Mouse (Mus musculus) midbrain, embryonic 11.5 days (tissue): Measurements from ENCODE around the gene Add1. TPM values are rescaled to one million over a fixed set of nuclear protein-coding genes. Genes with fewer than 3 reads are reported as not detected.
A peak's percentile ranks its signal among the peaks of the same experiment; 100 is the strongest.

Experiments used
- ATAC-seq: fragments of 200-750 bp; cut with Nextera tagmentation; 2 replicates; pipeline ENCODE4 v1.8.0; 2017; ENCODE audit warnings: moderate TSS enrichment, moderate library complexity; ENCODE audit not compliant: low FRiP score
- DNase-seq: peaks from one replicate; pipeline ENCODE4 v3.0.0; 2015; ENCODE audit warnings: low spot score; ENCODE audit errors: missing footprints
- H3K27ac ChIP-seq: fragments of 300-500 bp; sonication (generic); 2 replicates; pipeline ENCODE4 v1.5.1; 2014; ENCODE audit warnings: low read depth, low read length
- H3K27me3 ChIP-seq: fragments of 300-500 bp; sonication (generic); 2 replicates; pipeline ENCODE4 v1.6.1; 2014; ENCODE audit warnings: mild to moderate bottlenecking, low read length, moderate library complexity, mixed read lengths; ENCODE audit not compliant: control insufficient read depth, insufficient read depth
- H3K36me3 ChIP-seq: fragments of 300-500 bp; sonication (generic); 2 replicates; pipeline ENCODE4 v1.6.1; 2014; ENCODE audit warnings: mild to moderate bottlenecking, low read length, moderate library complexity, mixed read lengths; ENCODE audit not compliant: control insufficient read depth, insufficient read depth
- H3K4me1 ChIP-seq: fragments of 300-500 bp; sonication (generic); 2 replicates; pipeline ENCODE4 v1.6.1; 2014; ENCODE audit warnings: low read length; ENCODE audit not compliant: control insufficient read depth, insufficient read depth
- H3K4me2 ChIP-seq: fragments of 300-500 bp; sonication (generic); 2 replicates; pipeline ENCODE4 v1.6.1; 2014; ENCODE audit warnings: mild to moderate bottlenecking, moderate library complexity
- H3K4me3 ChIP-seq: fragments of 300-500 bp; sonication (generic); 2 replicates; pipeline ENCODE4 v1.5.1; 2014; ENCODE audit warnings: low read depth, low read length
- H3K9ac ChIP-seq: fragments of 300-500 bp; sonication (generic); 2 replicates; pipeline ENCODE4 v1.6.1; 2014; ENCODE audit warnings: low read length
- H3K9me3 ChIP-seq: fragments of 300-500 bp; sonication (generic); 2 replicates; pipeline ENCODE4 v1.6.1; 2016; ENCODE audit warnings: low read length; ENCODE audit not compliant: control insufficient read depth
- WGBS: fragments of 180-500 bp; shearing (Covaris S2); extraction: QIAGEN DNeasy Blood & Tissue Kit; methylation state at CpG from one replicate; pipeline ENCODE4 v1.1.7; 2014; 5-methylcytosine and 5-hydroxymethylcytosine counted together
- polyA plus RNA-seq: library from polyadenylated mRNA; unstranded; fragments of >200 nt; fragmentation: Nextera tagmentation; extraction: Ambion mirVana; gene quantifications from 2 replicates; pipeline ENCODE4 v1.2.1, GENCODE M21; 2014

Add1 gene
- 150 and 160 TPM in 2 replicates for polyA plus RNA-seq

DNA sequence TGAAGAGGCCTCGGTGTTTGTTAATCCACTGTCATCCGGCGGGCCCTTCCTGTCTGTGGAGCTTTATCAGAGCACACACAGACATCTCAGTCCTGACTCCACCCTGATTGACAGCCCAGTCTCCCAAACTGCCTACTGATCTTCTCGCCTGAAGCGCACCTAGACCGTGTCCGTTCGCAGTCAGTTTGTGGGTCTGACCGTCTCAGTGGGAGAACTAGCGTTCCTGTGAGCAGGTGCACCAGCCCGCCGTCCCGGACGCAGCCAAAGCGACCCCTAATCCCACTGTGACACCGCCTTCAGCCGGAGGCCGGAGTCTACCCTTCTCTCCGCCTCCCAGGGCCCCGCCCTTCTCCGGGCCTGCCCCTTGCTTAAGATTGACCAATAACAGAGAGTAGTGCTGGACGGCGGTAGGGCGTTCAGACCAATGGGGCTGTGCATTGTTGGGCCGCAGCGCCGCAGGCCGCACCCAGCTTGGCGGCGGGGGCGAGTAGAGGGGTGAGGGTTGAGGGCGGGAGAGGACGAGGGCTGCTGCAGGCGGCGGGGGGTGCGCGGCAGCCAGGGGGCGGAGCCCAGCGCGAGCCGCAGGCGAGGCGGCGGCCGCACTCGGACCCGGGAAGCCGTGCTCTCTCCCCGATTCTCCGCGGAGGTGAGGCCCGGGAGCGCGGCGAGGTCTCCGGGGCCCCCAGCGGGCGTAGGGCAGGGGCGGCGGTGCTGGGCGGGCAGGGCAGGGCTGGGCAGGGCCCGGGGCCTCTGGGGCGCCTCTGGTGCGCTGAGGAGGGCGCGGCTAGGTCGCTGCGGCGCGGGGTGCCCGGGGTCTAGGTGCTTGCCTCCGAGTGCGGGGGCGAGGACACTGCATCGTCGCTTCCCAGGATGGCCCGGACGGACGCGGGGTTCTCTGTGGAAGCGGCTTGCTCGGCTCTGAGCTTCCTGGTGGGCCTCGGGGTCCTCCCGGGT is at the start of gene Add1:
Add1 (plus strand) TSS at position 397 of the 954 bp plus-strand sequence.
- peak; percentile 100 for DNase-seq
- Histone ChIP-seq H3K9me3 (no peaks in the 10 kb centered on the region), H3K4me2 (peak within 1 kb of the TSS; percentile 73), H3K27ac (peak within 1 kb of the TSS; percentile 88), H3K36me3 (no peaks in the 10 kb centered on the region), H3K9ac (peak within 1 kb of the TSS; percentile 97), H3K27me3 (no peaks in the 10 kb centered on the region), H3K4me3 (peak within 1 kb of the TSS; percentile 95), H3K4me1 (peaks cover 14% of the 10 kb centered on the region)
- ATAC-seq, result peak; percentile 100
- under 1% methylated on average over 61 of the region's 84 CpGs for WGBS

DNA sequence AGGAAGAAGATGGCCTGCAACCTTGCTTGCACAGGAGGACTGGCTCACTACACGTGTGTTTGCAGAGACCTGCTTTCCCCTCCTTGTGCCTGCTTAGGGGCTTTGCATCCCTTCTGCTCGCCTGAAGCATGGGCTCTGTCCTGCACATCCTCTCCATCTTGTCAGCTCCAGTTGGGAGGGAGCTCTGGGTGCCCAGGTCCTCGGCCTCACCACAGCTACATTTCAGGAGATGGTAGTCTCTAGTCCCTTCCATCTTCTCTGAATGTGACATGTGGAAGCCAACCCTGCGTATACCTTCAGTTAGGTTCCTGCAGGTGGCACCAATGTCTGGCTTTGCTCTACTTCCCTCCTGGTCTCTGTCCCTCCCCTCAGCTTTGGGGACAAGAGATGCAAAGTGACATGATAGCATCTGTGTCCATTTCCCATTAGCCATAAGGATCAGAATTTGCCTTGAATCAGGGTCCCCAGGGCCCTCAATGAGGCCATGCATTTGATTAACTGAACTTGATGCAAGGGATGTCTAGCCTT is 49.4 kb upstream of the Add1 start:
- Histone ChIP-seq H3K27ac (no peak overlapping the region), H3K4me1 (no peaks in the 10 kb centered on the region), H3K9me3 (no peaks in the 10 kb centered on the region), H3K9ac (no peak overlapping the region), H3K4me3 (no peak overlapping the region), H3K36me3 (no peaks in the 10 kb centered on the region), H3K27me3 (peaks cover 4% of the 10 kb centered on the region), H3K4me2 (no peak overlapping the region)
- no peak for ATAC-seq
- DNase-seq, result peak; percentile 77
- 65% methylated on average over 4 of the region's 4 CpGs for WGBS

GRCm38 (mm10) chr5:34524511-34524910 is 49.0 kb upstream of the Add1 start:
- no peak overlapping the region for H3K4me3 ChIP-seq
- no peaks in the 10 kb centered on the region for H3K4me1 ChIP-seq
- H3K27me3 ChIP-seq, result peaks cover 4% of the 10 kb centered on the region
- no peaks in the 10 kb centered on the region for H3K36me3 ChIP-seq
- no peak overlapping the region for H3K9ac ChIP-seq
- ATAC-seq (no peak), DNase-seq (peak; percentile 33)
- no peak overlapping the region for H3K4me2 ChIP-seq
- H3K9me3 ChIP-seq, result no peaks in the 10 kb centered on the region
- no peak overlapping the region for H3K27ac ChIP-seq

- H3K36me3 ChIP-seq, result no peaks in the 10 kb centered on the region
- H3K9ac ChIP-seq, result peak within 1 kb of the TSS; percentile 14; the same call in 1 of the 2 replicates
- peaks cover 4% of the 10 kb centered on the region for H3K27me3 ChIP-seq
- no peak within 1 kb of the TSS for H3K27ac ChIP-seq
- H3K4me2 ChIP-seq, result peak within 1 kb of the TSS; percentile 38
- H3K4me3 ChIP-seq, result peak within 1 kb of the TSS; percentile 24
- H3K4me1 ChIP-seq, result no peaks in the 10 kb centered on the region
- DNase-seq (peak; percentile 98), ATAC-seq (peak; percentile 94)
- 3% methylated on average over 38 of the region's 38 CpGs for WGBS
- H3K9me3 ChIP-seq, result no peaks in the 10 kb centered on the region
These were observed 47.6 kb upstream of the Add1 start, which contains the start of gene Sh3bp2 for GRCm38 (mm10) chr5:34525663-34526476. Gene Sh3bp2 (plus strand): TSS chr5:34525838.

- Histone ChIP-seq H3K4me1 (no peaks in the 10 kb centered on the region), H3K4me3 (no peak overlapping the region), H3K4me2 (no peak overlapping the region), H3K27me3 (peaks cover 4% of the 10 kb centered on the region), H3K36me3 (no peaks in the 10 kb centered on the region), H3K9me3 (no peaks in the 10 kb centered on the region), H3K9ac (no peak overlapping the region), H3K27ac (no peak overlapping the region)
- 35% methylated on average over 5 of the region's 5 CpGs for WGBS
- ATAC-seq, result no peak
- peak; percentile 83 for DNase-seq
These were observed 47.0 kb upstream of the Add1 start for GRCm38 (mm10) chr5:34526477-34526775.

GRCm38 (mm10) chr5:34527352-34527751 is 46.1 kb upstream of the Add1 start:
- no peak overlapping the region for H3K27ac ChIP-seq
- H3K36me3 ChIP-seq, result no peaks in the 10 kb centered on the region
- no peak overlapping the region for H3K9ac ChIP-seq
- 88% methylated on average over 2 of the region's 2 CpGs for WGBS
- H3K9me3 ChIP-seq, result no peaks in the 10 kb centered on the region
- H3K4me3 ChIP-seq, result no peak overlapping the region
- H3K4me2 ChIP-seq, result no peak overlapping the region
- peak; percentile 35 for DNase-seq
- ATAC-seq, result no peak
- no peaks in the 10 kb centered on the region for H3K4me1 ChIP-seq
- peaks cover 4% of the 10 kb centered on the region for H3K27me3 ChIP-seq

DNA sequence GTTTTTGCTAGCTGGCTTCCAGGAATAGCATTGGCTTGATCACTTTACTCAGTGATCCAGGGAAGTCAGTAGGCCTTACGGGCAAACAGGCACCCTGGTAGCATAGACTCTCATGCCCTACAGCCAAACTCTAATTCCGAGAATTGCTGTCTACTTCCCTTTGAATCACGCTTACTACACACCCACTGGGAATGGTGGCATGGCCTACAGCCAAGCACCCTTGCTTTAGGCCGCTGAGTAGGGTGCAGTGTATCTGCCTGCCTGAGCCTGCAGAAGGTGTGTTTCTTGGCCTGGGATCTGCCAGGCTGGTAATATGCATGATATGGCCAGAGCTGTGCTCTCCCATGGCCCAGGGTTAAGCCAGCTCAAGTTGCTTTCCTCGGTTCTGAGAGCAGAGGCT is 44.7 kb upstream of the Add1 start:
- 84% methylated on average over 5 of the region's 5 CpGs for WGBS
- H3K27me3 ChIP-seq, result peaks cover 4% of the 10 kb centered on the region
- H3K9me3 ChIP-seq, result no peaks in the 10 kb centered on the region
- no peaks in the 10 kb centered on the region for H3K36me3 ChIP-seq
- H3K4me1 ChIP-seq, result no peaks in the 10 kb centered on the region
- H3K4me3 ChIP-seq, result no peak overlapping the region
- DNase-seq (no peak), ATAC-seq (no peak)
- no peak overlapping the region for H3K4me2 ChIP-seq
- H3K9ac ChIP-seq, result no peak overlapping the region
- no peak overlapping the region for H3K27ac ChIP-seq

DNA sequence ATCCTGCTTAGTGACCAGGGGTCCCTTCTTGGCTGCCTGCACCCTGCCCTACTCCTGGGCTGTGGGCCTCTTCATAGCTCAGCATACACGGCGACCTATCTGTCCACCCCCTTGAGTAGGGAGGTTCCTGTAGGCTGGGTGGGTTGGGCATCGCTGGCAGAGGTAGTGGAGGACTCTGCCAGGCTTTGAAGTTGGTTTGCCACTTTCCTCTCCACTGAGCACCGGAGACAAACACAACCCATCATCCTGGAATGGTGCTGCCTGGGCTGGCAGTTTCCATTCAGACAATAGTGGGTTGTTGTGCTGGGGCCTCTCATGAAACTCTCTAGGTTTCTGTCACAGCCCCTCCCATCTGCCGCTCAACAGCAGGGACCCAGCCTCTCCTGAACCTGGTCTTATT is 43.3 kb upstream of the Add1 start:
- H3K9ac ChIP-seq, result no peak overlapping the region
- WGBS, result 83% methylated on average over 5 of the region's 5 CpGs
- DNase-seq, result no peak
- H3K4me1 ChIP-seq, result no peaks in the 10 kb centered on the region
- no peak overlapping the region for H3K4me2 ChIP-seq
- no peaks in the 10 kb centered on the region for H3K9me3 ChIP-seq
- H3K36me3 ChIP-seq, result no peaks in the 10 kb centered on the region
- no peak for ATAC-seq
- no peak overlapping the region for H3K4me3 ChIP-seq
- no peak overlapping the region for H3K27ac ChIP-seq
- peaks cover 4% of the 10 kb centered on the region for H3K27me3 ChIP-seq

GRCm38 (mm10) chr5:34530687-34531086 is 42.8 kb upstream of the Add1 start:
- Histone ChIP-seq H3K4me1 (no peaks in the 10 kb centered on the region), H3K27me3 (peaks cover 4% of the 10 kb centered on the region), H3K4me3 (no peak overlapping the region), H3K27ac (no peak overlapping the region), H3K9ac (no peak overlapping the region), H3K4me2 (no peak overlapping the region), H3K36me3 (no peaks in the 10 kb centered on the region), H3K9me3 (no peaks in the 10 kb centered on the region)
- 65% methylated on average over 4 of the region's 4 CpGs for WGBS
- no peak for ATAC-seq
- DNase-seq, result no peak
